23 mouse cellular contexts compared by ENCODE assay signal in genomic region chr10:82890936-82891335, GRCm38 (mm10). TPM values are rescaled to one million over a fixed set of nuclear protein-coding genes. Genes with fewer than 3 reads are reported as not detected.
A peak's percentile ranks its signal among the peaks of the same experiment; 100 is the strongest.
DNase-seq lines count a peak whose midpoint lies in the region; ATAC-seq and TF ChIP-seq lines count a peak whose summit lies in the region.
"Had no signal": no experiment of that assay in that cellular context is flagged by ENCODE, and none has a peak within 500 bp of the region (broad histone marks: within the 10 kb centered on the region; RNA-seq: fewer than 3 reads in every experiment).

No protein-coding gene starts in this region.

- H3K27me3 ChIP-seq in liver, embryonic 11.5 days (replicated peaks; ENCODE audit: control insufficient read depth, insufficient read depth, low read length), result no peaks in the 10 kb centered on the region
- H3K27me3 ChIP-seq in liver, embryonic 12.5 days (replicated peaks), result no peaks in the 10 kb centered on the region
- H3K27me3 ChIP-seq in liver, postnatal 0 days (ENCODE audit: insufficient read depth, low read length), result no peaks in the 10 kb centered on the region
- H3K27me3 ChIP-seq in hindbrain, embryonic 14.5 days (ENCODE audit: control insufficient read depth, insufficient read depth, low read length), result no peaks in the 10 kb centered on the region
- H3K27me3 ChIP-seq: forebrain, embryonic 15.5 days; hindbrain, embryonic 15.5 days; midbrain, embryonic 13.5 days had no signal

- peaks cover 11% of the 10 kb centered on the region for H3K4me1 ChIP-seq in liver, embryonic 11.5 days (replicated peaks; ENCODE audit: control insufficient read depth, insufficient read depth, low read length)
- peaks cover 29% of the 10 kb centered on the region for H3K4me1 ChIP-seq in liver, embryonic 12.5 days
- peaks cover 24% of the 10 kb centered on the region for H3K4me1 ChIP-seq in liver, postnatal 0 days (ENCODE audit: insufficient read depth)
- no peaks in the 10 kb centered on the region for H3K4me1 ChIP-seq in hindbrain, embryonic 14.5 days (replicated peaks; ENCODE audit: control insufficient read depth, insufficient read depth, low read length)
- H3K4me1 ChIP-seq: limb, embryonic 10.5 days had no signal

- H3K9me3 ChIP-seq in liver, embryonic 11.5 days (ENCODE audit: control insufficient read depth, low read length), result no peaks in the 10 kb centered on the region
- no peaks in the 10 kb centered on the region for H3K9me3 ChIP-seq in liver, embryonic 12.5 days (replicated peaks)
- H3K9me3 ChIP-seq in liver, postnatal 0 days (ENCODE audit: low read length), result no peaks in the 10 kb centered on the region
- H3K9me3 ChIP-seq in hindbrain, embryonic 14.5 days (ENCODE audit: control insufficient read depth, low read length), result no peaks in the 10 kb centered on the region
- H3K9me3 ChIP-seq: forebrain, embryonic 15.5 days; hindbrain, embryonic 15.5 days; limb, embryonic 10.5 days; midbrain, embryonic 13.5 days had no signal

- no peak for TF ChIP-seq EP300 in liver, postnatal 0 days (IDR thresholded peaks at IDR 0.05; ENCODE audit: low read depth)

- 74% methylated on average over 2 of the region's 2 CpGs for WGBS in liver, embryonic 11.5 days
- WGBS in liver, embryonic 12.5 days (ENCODE audit: insufficient replicate concordance), result 63% methylated on average over 2 of the region's 2 CpGs
- 37% methylated on average over 2 of the region's 2 CpGs for WGBS in liver, postnatal 0 days (ENCODE audit: insufficient replicate concordance)
- WGBS in hindbrain, embryonic 14.5 days, result 84% methylated on average over 2 of the region's 2 CpGs

- no peak for DNase-seq in liver, embryonic 11.5 days (ENCODE audit: low spot score)
- DNase-seq in CD4-positive helper T cell, adult 2 months (ENCODE audit: low read depth, low spot score), result peak; percentile 50
- DNase-seq in liver, postnatal 0 days, result no peak
- DNase-seq in hindbrain, embryonic 14.5 days (ENCODE audit: low spot score), result no peak
- no peak for DNase-seq in right cerebral cortex, postnatal 36 days (ENCODE audit: low spot score in 2 of 2)
- DNase-seq in left cerebral cortex, postnatal 36 days (ENCODE audit: low spot score in 2 of 2), result no peak
- DNase-seq: adrenal gland, postnatal 10 days; cerebellum, adult 11 months; cerebellum, postnatal 14 days; embryo, embryonic 11 days; heart, postnatal 14 days; kidney, adult 18-20 months had no signal

- intact Hi-C loops in left cerebral cortex, postnatal 36 days (cut with DNase I), result no loop called here

- peaks cover 55% of the 10 kb centered on the region for H3K36me3 ChIP-seq in liver, embryonic 11.5 days (ENCODE audit: control insufficient read depth, insufficient read depth, low read length)
- peaks cover 100% of the 10 kb centered on the region for H3K36me3 ChIP-seq in liver, embryonic 12.5 days
- H3K36me3 ChIP-seq in liver, postnatal 0 days (replicated peaks; ENCODE audit: insufficient read depth, low read length), result peaks cover 57% of the 10 kb centered on the region
- H3K36me3 ChIP-seq in hindbrain, embryonic 14.5 days (replicated peaks; ENCODE audit: control insufficient read depth, insufficient read depth), result peaks cover 81% of the 10 kb centered on the region

- H3K9ac ChIP-seq in liver, embryonic 11.5 days (ENCODE audit: low read depth, low read length), result no peak overlapping the region
- no peak overlapping the region for H3K9ac ChIP-seq in liver, embryonic 12.5 days
- H3K9ac ChIP-seq in liver, postnatal 0 days (replicated peaks), result no peak overlapping the region
- H3K9ac ChIP-seq in hindbrain, embryonic 14.5 days, result no peak overlapping the region
- H3K9ac ChIP-seq: forebrain, embryonic 15.5 days; hindbrain, embryonic 15.5 days; liver, embryonic 14.5 days; midbrain, embryonic 13.5 days had no signal

- no peak for TF ChIP-seq CTCF in liver, postnatal 0 days (IDR thresholded peaks at IDR 0.05; ENCODE audit: low read depth)

- no peak overlapping the region for H3K4me2 ChIP-seq in liver, embryonic 11.5 days
- no peak overlapping the region for H3K4me2 ChIP-seq in liver, embryonic 12.5 days
- H3K4me2 ChIP-seq in liver, postnatal 0 days (ENCODE audit: low read depth, low read length), result no peak overlapping the region
- H3K4me2 ChIP-seq in hindbrain, embryonic 14.5 days (replicated peaks), result no peak overlapping the region
- H3K4me2 ChIP-seq: forebrain, embryonic 15.5 days; heart, embryonic 11.5 days; hindbrain, embryonic 15.5 days; midbrain, embryonic 13.5 days had no signal

- H3K27ac ChIP-seq in liver, embryonic 11.5 days (ENCODE audit: low read depth, low read length), result peak overlapping the region; percentile 32; the same call in 1 of the 2 replicates
- no peak overlapping the region for H3K27ac ChIP-seq in liver, embryonic 12.5 days
- H3K27ac ChIP-seq in liver, postnatal 0 days (ENCODE audit: low read depth), result peak overlapping the region; percentile 46; the same call in 1 of the 2 replicates
- H3K27ac ChIP-seq in hindbrain, embryonic 14.5 days, result no peak overlapping the region
- H3K27ac ChIP-seq: forebrain, embryonic 15.5 days; hindbrain, embryonic 15.5 days; kidney, postnatal 0 days; left cerebral cortex, adult 2 months; limb, embryonic 10.5 days; liver, embryonic 14.5 days; midbrain, embryonic 13.5 days had no signal

- no peak for ATAC-seq in liver, embryonic 11.5 days (replicated peaks; ENCODE audit: low FRiP score)
- no peak for ATAC-seq in liver, embryonic 12.5 days
- peak; percentile 58 for ATAC-seq in activated CD4-positive, CD25-positive, alpha-beta regulatory T cell, adult 4 months
- ATAC-seq in liver, postnatal 0 days, result no peak
- ATAC-seq in hindbrain, embryonic 14.5 days (ENCODE audit: low FRiP score), result no peak
- ATAC-seq: forebrain, embryonic 15.5 days; lung, postnatal 0 days; midbrain, embryonic 13.5 days had no signal

- no peak overlapping the region for H3K4me3 ChIP-seq in liver, embryonic 11.5 days (ENCODE audit: low read depth, low read length)
- no peak overlapping the region for H3K4me3 ChIP-seq in liver, embryonic 12.5 days
- H3K4me3 ChIP-seq in liver, postnatal 0 days (ENCODE audit: low read depth, low read length), result no peak overlapping the region
- no peak overlapping the region for H3K4me3 ChIP-seq in hindbrain, embryonic 14.5 days (replicated peaks; ENCODE audit: low read length)
- H3K4me3 ChIP-seq: forebrain, embryonic 15.5 days; hindbrain, embryonic 15.5 days; left cerebral cortex, adult 2 months; limb, embryonic 10.5 days; midbrain, embryonic 13.5 days had no signal

RNA-seq across cellular contexts. Expression of gene Eid3, which starts 24.5 kb away (rescaled TPM):
- 0.45 and 0.75 TPM in 2 replicates for polyA plus RNA-seq in liver, embryonic 11.5 days (2014; fragmentation: Nextera tagmentation; extraction: Ambion mirVana)
- 0.19 and 0.39 TPM in 2 replicates for polyA plus RNA-seq in liver, embryonic 12.5 days (2016; fragmentation: Nextera tagmentation; extraction: Ambion mirVana)
- polyA plus RNA-seq in activated CD4-positive, CD25-positive, alpha-beta regulatory T cell, adult 4 months (2017; shearing (Covaris generic)), result 1 to 10 TPM in 1 of 2 experiments, under 1 TPM in 1; 0.76 to 1.2 TPM
- polyA plus RNA-seq in liver, postnatal 0 days (2015; fragmentation: Nextera tagmentation; extraction: Ambion mirVana), result 0.15 TPM in 1 of 2 replicates, not detected in the other
- polyA plus RNA-seq in hindbrain, embryonic 14.5 days (2014; fragmentation: Nextera tagmentation; extraction: Ambion mirVana), result 0.88 TPM in 1 of 2 replicates, not detected in the other
- total RNA-seq in left cerebral cortex, postnatal 36 days (2021), result 1 to 10 TPM; 1.5 to 3.0 TPM
- polyA plus RNA-seq: lung, postnatal 0 days had no signal

RNA-seq across cellular contexts. Expression of gene Txnrd1, which starts 57.2 kb away (rescaled TPM):
- 129 and 145 TPM in 2 replicates for polyA plus RNA-seq in liver, embryonic 11.5 days (2014; fragmentation: Nextera tagmentation; extraction: Ambion mirVana)
- 106 and 108 TPM in 2 replicates for polyA plus RNA-seq in liver, embryonic 12.5 days (2016; fragmentation: Nextera tagmentation; extraction: Ambion mirVana)
- polyA plus RNA-seq in activated CD4-positive, CD25-positive, alpha-beta regulatory T cell, adult 4 months (2017; shearing (Covaris generic)), result 10 to 100 TPM; 27.5 to 28.0 TPM
- 26.7 and 28.1 TPM in 2 replicates for polyA plus RNA-seq in liver, postnatal 0 days (2015; fragmentation: Nextera tagmentation; extraction: Ambion mirVana)
- polyA plus RNA-seq in hindbrain, embryonic 14.5 days (2014; fragmentation: Nextera tagmentation; extraction: Ambion mirVana), result 124 and 126 TPM in 2 replicates
- 10 to 100 TPM; 43.0 to 50.9 TPM for total RNA-seq in left cerebral cortex, postnatal 36 days (2021)

Comparison
In these comparisons a context has a peak if more than half of its experiments do, and no peak if none do; other contexts are left out.
1. H3K27ac ChIP-seq: peak in liver, embryonic 11.5 days (single experiment) and liver, postnatal 0 days (single experiment); none in liver, embryonic 12.5 days (single experiment) and hindbrain, embryonic 14.5 days (single experiment).